In the genomic region with DNA sequence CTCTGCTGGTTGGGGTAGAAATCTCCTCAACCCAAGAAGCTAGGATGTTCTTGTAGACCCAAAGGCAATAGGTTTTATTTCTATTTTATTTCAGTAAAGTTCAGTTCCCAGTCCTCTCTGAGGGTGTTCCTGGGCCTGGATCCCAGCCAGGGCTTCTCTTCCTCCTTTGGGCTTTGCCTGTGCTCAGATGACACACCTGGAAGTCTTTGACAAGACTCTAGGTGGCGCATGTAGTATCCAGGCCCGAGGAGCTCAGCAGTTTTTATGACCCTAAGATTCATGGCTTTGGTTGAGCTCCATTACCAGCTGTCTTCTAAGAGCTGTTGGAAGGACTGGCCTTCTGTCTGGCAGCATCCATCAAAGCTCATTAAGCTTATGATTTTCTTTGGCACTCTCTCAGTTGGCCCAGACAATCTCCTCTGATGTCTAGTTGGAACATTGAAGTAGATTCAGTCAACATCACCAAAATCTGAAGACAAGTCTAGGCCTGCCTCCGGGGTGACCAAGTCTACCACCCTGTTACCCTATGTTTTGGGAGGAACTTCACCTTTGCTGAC, we compare ENCODE assay signal across 15 mouse cellular contexts. TPM values are rescaled to one million over a fixed set of nuclear protein-coding genes. Genes with fewer than 3 reads are reported as not detected.
DNase-seq lines count a peak whose midpoint lies in the region; ATAC-seq and TF ChIP-seq lines count a peak whose summit lies in the region.
"Had no signal": no experiment of that assay in that cellular context is flagged by ENCODE, and none has a peak within 500 bp of the region (broad histone marks: within the 10 kb centered on the region; RNA-seq: fewer than 3 reads in every experiment).

No protein-coding gene starts in this region.

- no peaks in the 10 kb centered on the region; the same call in 1 of the 2 replicates for H3K4me1 ChIP-seq in intestine, postnatal 0 days (replicated peaks; ENCODE audit: control insufficient read depth, insufficient read depth, low read length)
- 0 out of 2 replicates have a peak, but pooled peaks cover 5% of the 10 kb centered on the region for H3K4me1 ChIP-seq in intestine, embryonic 15.5 days (replicated peaks)

- H3K36me3 ChIP-seq in intestine, postnatal 0 days (ENCODE audit: control insufficient read depth, insufficient read depth) = no peaks in the 10 kb centered on the region
- no peaks in the 10 kb centered on the region for H3K36me3 ChIP-seq in intestine, embryonic 15.5 days
- H3K36me3 ChIP-seq: heart, embryonic 12.5 days; lung, embryonic 15.5 days had no signal

- TF ChIP-seq CTCF in intestine, postnatal 0 days (IDR thresholded peaks at IDR 0.05; ENCODE audit: low read depth) = peak; percentile 71

- H3K27ac ChIP-seq in intestine, postnatal 0 days (ENCODE audit: low read depth, low read length) = no peak overlapping the region
- no peak overlapping the region for H3K27ac ChIP-seq in intestine, embryonic 15.5 days
- H3K27ac ChIP-seq: gastrocnemius, adult 2 months; lung, embryonic 15.5 days had no signal

- H3K4me2 ChIP-seq in intestine, postnatal 0 days (replicated peaks; ENCODE audit: low read depth) = no peak overlapping the region
- no peak overlapping the region for H3K4me2 ChIP-seq in intestine, embryonic 15.5 days (replicated peaks)
- H3K4me2 ChIP-seq: heart, embryonic 12.5 days; lung, embryonic 15.5 days had no signal

- no peaks in the 10 kb centered on the region for H3K9me3 ChIP-seq in intestine, postnatal 0 days (ENCODE audit: control insufficient read depth)
- H3K9me3 ChIP-seq in intestine, embryonic 15.5 days = no peaks in the 10 kb centered on the region
- H3K9me3 ChIP-seq: heart, embryonic 12.5 days; lung, embryonic 15.5 days had no signal

- H3K9ac ChIP-seq in intestine, postnatal 0 days (ENCODE audit: low read depth, low read length) = no peak overlapping the region
- no peak overlapping the region for H3K9ac ChIP-seq in intestine, embryonic 15.5 days
- H3K9ac ChIP-seq: heart, embryonic 12.5 days; lung, embryonic 15.5 days had no signal

- no peak overlapping the region for H3K4me3 ChIP-seq in intestine, postnatal 0 days (ENCODE audit: low read depth, low read length)
- no peak overlapping the region for H3K4me3 ChIP-seq in intestine, embryonic 15.5 days (replicated peaks)
- H3K4me3 ChIP-seq: gastrocnemius, adult 2 months; heart, embryonic 12.5 days; lung, embryonic 15.5 days had no signal

- no peaks in the 10 kb centered on the region for H3K27me3 ChIP-seq in intestine, postnatal 0 days (replicated peaks; ENCODE audit: control insufficient read depth, insufficient read depth, low read length)
- no peaks in the 10 kb centered on the region for H3K27me3 ChIP-seq in intestine, embryonic 15.5 days (replicated peaks)
- H3K27me3 ChIP-seq: heart, embryonic 12.5 days; lung, embryonic 15.5 days had no signal

- DNase-seq in urinary bladder, postnatal 14 days (ENCODE audit: low spot score) = peak; percentile 54
- no peak for DNase-seq in urinary bladder, postnatal 10 days (ENCODE audit: low spot score)
- peak; percentile 42 for DNase-seq in kidney, postnatal 14 days
- DNase-seq in gastrocnemius, postnatal 10 days = no peak
- DNase-seq in lung, postnatal 10 days = no peak
- no peak for DNase-seq in gastrocnemius, adult 18-20 months (ENCODE audit: low spot score)
- DNase-seq: gastrocnemius, adult 2 months; layer of hippocampus, adult 9-11 months; left cerebral cortex, postnatal 4 days; spleen, adult 18-20 months; thymus, postnatal 36 days had no signal

- no peak for ATAC-seq in intestine, postnatal 0 days
- no peak for ATAC-seq in intestine, embryonic 15.5 days

- 61% methylated on average over 3 of the region's 3 CpGs for WGBS in intestine, postnatal 0 days
- 78% methylated on average over 3 of the region's 3 CpGs for WGBS in intestine, embryonic 15.5 days

RNA-seq across cellular contexts. Expression of a gene that starts 2.5 kb away (rescaled TPM):
- 4.3 and 5.3 TPM in 2 replicates for polyA plus RNA-seq in intestine, postnatal 0 days (2015; fragmentation: Nextera tagmentation; extraction: Ambion mirVana)
- 11.0 and 12.6 TPM in 2 replicates for polyA plus RNA-seq in intestine, embryonic 15.5 days (2015; fragmentation: Nextera tagmentation; extraction: Ambion mirVana)
- 1 to 10 TPM; 3.1 to 3.7 TPM for total RNA-seq in gastrocnemius, postnatal 10 days (2021)
- 1 to 10 TPM; 2.1 to 2.7 TPM for total RNA-seq in gastrocnemius, adult 18-20 months (2021)

Comparison
In these comparisons a context has a peak if more than half of its experiments do, and no peak if none do; other contexts are left out.
1. DNase-seq: peak in urinary bladder, postnatal 14 days (single experiment) and kidney, postnatal 14 days (single experiment); none in urinary bladder, postnatal 10 days (single experiment), gastrocnemius, postnatal 10 days (single experiment), lung, postnatal 10 days (single experiment) and gastrocnemius, adult 18-20 months (single experiment).